Mouse (Mus musculus) liver, adult (tissue): ENCODE data around the gene Dnttip1.
A peak's percentile ranks its signal among the peaks of the same experiment; 100 is the strongest.

Experiments used
- GATA4 ChIP-seq: IDR thresholded peaks from 2 replicates; pipeline ENCODE4 v1.6.1; 2014; ENCODE audit warnings: mild to moderate bottlenecking, low read length; ENCODE audit not compliant: insufficient replicate concordance

Dnttip1 gene

GRCm38 (mm10) chr2:164773229-164773988 is 27.6 kb downstream of the Dnttip1 start:
- no peak for TF ChIP-seq GATA4

DNA sequence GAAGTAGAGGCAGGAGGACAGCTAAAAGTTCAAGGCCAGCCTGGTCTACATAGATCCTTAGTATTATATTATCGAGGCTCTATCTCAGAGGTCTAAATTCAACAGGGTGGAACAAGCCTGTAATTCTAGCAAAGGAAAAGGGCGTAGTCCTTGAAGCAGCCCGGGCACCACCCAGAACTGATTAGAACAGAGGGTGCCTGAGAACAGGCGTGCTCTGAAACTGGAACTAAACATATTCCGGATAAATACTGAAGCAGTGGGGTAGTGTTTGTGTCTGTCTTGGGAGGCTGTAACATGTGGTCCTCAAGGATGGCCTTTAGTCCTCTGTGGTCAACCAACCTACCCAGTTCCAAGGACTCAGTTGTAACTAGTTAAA is 28.2 kb downstream of the Dnttip1 start:
- TF ChIP-seq GATA4 = no peak

DNA sequence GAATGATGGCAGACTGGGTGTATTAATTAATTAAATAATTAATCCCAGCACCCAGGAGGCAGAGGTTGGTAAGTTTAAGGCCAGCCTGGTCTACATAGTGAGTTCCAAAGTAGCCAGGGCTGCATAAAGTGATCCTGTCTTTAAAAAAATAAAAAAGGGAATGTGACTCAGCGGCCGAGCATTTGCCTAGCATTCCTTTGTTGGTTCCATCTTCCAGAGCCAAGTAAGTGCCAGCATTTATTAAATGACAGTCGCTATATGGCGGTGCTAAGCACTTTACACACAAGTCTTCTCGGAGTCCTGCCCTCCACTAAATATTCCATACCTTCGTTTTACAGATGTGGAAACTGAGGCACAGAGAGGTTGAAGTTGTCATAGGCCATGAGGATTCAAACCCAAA is 30.3 kb downstream of the Dnttip1 start:
- TF ChIP-seq GATA4 = no peak

- no peak for TF ChIP-seq GATA4
Measured at GRCm38 (mm10) chr2:164776801-164777200, 31.0 kb downstream of the Dnttip1 start.

DNA sequence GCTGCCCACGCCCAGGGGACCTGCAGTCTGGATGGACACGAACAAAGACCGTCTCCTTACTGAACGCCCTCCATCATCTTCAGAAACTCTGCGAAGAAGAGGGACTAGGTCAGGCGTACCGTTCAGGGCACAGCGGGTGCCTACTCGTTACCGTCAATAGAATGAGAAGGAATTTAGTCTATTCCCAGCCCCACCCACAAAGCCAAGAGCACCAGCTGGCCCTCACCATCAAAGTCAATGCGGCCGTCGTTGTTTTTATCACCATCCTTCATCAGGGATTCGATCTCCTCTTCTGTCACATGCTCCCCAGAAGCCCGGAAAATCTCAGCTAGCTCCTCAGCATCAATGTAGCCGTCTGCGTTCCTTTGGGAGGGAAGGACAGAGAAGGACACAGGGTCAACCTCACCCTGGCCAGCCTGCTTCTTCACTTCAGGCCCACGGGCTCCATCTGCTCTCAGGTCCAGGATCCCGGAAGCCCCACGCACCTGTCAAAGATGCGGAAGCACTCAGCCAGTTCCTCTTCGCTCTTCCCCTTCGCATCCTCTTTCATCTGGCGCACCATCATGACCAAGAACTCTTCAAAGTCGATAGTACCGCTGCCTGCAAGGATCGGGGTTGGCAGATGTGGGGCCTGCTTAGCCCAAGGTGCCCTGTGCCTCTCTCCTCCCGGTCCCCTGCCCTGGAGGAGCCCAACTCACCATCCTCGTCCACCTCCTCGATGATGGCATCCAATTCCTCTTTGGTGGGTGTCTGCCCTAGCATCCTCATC is 31.6 kb downstream of the Dnttip1 start:
- no peak for TF ChIP-seq GATA4

GRCm38 (mm10) chr2:164778015-164778287 is 32.2 kb downstream of the Dnttip1 start:
- no peak for TF ChIP-seq GATA4

DNA sequence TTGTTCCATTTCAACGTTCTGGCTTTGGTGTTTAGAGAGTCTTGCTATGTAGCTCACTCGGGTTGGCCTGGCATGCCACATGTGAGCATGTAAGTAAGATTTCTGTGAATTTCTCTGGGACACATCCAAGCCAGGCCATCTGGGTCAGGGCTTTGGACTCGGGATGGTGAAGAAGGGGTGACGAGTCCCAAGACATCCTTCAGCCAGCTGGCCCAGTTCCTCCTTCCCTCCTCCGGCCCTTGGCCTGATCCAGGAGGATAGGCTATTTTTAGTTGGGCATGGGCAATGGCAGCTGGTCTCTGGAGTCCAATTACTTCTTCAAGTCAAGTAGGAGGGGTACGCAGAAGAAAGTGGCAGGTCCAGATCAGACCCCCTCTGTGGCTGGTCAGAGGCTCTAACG is 33.0 kb downstream of the Dnttip1 start:
- no peak for TF ChIP-seq GATA4

- no peak for TF ChIP-seq GATA4
Measured at GRCm38 (mm10) chr2:164779481-164780086, 33.8 kb downstream of the Dnttip1 start, which contains the start of gene Tnnc2. Gene Tnnc2 (minus strand): TSS chr2:164779967.

DNA sequence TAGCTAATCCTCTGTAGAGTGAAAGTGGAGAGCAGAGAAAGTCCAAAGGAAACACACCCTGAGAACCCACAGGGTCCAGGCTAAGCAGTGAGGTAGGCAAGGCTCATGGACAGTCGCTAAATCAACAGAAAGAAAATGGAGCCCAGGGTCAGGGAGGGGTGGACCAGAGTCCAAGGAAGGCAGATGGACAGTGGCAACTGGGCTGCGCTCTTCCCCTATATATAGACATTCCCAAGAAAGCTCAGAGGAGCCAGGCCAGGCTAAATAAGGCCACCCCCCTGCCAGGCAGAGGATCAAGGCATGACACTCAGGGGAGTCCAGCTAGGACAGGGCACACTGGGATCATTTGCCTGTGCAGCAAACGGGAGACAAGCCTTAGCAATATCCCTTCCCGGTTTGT is 36.1 kb downstream of the Dnttip1 start:
- no peak for TF ChIP-seq GATA4

DNA sequence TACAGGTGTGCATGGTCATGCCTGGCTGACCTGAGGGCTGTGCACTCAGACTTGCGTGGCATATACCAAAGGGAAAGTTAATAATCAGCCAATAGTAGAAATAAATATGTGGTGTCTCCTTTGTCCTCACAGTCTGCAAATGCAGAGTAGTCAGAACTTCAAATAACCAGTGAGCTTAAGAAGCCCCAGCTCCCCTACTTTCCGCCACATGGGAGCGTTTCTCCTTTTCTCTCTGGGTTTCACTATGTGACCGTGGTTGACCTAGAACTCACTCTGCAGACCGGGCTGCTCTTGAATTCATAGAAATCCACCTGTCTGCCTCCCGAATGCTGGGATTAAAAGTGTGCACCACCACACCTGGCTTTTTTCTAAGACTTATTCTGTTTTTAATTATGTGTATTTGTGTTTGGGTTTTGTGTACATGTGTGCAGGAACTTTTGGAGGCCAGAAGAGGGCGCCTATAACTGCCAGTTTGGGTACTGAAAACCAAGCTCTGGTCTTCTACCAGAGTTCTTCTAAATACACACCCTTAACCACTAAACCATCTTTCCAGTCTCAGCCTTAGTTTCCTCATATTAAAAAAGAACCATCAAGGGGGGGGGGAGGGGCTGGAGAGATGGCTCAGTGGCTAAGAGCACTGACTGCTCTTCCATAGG is 38.3 kb downstream of the Dnttip1 start:
- no peak for TF ChIP-seq GATA4

DNA sequence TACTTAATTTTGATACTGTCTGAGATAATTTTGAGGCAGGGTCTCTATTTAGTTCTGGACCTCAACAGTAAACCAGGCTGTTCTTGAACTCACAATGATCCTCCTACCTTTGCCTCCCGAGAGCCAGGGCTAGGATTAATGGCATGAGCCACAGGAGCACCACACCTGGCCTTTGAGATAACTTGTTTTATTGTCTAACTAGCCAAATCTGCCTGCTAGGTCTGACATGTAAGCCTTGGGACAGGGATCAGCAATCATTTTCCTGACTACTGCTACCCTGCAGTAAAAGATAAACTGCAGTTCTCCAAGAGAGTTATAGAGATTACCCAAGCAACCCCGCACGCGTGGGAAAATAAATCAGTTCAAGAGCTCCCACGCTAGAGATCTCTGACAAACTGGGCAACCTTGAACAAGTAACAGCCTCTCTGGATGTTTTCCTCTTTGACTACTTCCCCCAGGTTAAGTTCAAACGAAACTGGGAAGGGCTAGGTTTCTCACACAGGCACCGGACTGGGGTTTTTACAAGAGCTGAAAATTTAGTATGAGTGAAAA is 39.2 kb downstream of the Dnttip1 start:
- no peak for TF ChIP-seq GATA4

GRCm38 (mm10) chr2:164785481-164786387 is 40.0 kb downstream of the Dnttip1 start, which contains the start of gene Snx21:
Gene Snx21 (plus strand): TSS chr2:164785823.
- peak; percentile 21; the same call in 1 of the 2 replicates for TF ChIP-seq GATA4

DNA sequence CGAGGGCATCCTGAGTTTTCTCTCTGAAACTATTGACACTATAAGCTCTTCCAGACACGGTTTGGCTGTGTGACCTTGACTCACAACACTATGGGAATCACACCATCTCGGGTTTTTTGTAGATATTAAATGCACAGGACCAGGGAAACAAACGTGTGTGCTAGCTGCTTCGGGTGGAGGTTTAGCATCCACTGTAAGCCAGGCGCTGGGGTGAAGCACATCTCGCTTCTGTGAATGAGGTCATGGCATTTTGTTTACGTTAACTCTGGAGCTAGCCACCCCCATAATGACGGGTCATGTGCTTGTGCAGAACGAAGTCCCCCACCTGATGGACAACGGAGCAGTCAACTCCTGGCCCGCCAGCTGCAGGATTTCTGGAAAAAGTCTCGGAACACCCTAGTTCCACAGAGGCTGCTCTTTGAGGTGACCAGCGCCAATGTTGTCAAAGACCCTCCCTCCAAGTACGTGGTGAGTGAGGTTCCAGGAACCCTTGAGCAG is 40.7 kb downstream of the Dnttip1 start:
- TF ChIP-seq GATA4 = no peak

GRCm38 (mm10) chr2:164787032-164787431 is 41.2 kb downstream of the Dnttip1 start:
- no peak for TF ChIP-seq GATA4

DNA sequence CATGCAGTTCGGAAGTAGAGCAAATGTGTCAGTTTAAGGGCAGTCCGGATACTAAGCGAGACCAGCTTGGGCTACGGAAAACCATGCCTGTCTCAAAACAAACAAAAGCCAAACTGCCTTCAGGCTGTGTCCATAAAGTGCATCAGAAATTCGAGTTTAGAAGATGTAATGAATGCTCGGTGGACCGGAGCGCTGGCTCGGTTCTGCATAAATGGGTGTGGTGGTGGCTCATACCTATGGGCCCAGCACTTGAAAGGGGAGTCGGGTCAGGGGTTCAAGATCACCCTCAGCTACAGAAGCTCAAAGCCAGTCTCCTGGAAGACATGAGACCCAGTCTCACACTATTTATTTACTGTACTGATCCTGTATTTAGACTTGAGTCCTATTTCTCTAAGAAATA is 42.0 kb downstream of the Dnttip1 start:
- TF ChIP-seq GATA4 = no peak

- TF ChIP-seq GATA4 = no peak
Measured at GRCm38 (mm10) chr2:164788411-164788810, 42.6 kb downstream of the Dnttip1 start.
